Mouse (Mus musculus) adrenal gland, postnatal 25 days (tissue): ENCODE measurements around the gene Bmf. TPM values are rescaled to one million over a fixed set of nuclear protein-coding genes. Genes with fewer than 3 reads are reported as not detected.

ENCODE experiments used
- DNase-seq: peaks from one replicate; pipeline ENCODE4 v3.0.0; 2021; ENCODE audit warnings: mixed read lengths
- total RNA-seq: library from RNA; stranded (reverse); gene quantifications from 2 replicates; pipeline ENCODE4 v1.2.3, GENCODE M21; 2021

Bmf gene
- total RNA-seq, 1 experiment from 2014 or later: 24.0 TPM

DNA sequence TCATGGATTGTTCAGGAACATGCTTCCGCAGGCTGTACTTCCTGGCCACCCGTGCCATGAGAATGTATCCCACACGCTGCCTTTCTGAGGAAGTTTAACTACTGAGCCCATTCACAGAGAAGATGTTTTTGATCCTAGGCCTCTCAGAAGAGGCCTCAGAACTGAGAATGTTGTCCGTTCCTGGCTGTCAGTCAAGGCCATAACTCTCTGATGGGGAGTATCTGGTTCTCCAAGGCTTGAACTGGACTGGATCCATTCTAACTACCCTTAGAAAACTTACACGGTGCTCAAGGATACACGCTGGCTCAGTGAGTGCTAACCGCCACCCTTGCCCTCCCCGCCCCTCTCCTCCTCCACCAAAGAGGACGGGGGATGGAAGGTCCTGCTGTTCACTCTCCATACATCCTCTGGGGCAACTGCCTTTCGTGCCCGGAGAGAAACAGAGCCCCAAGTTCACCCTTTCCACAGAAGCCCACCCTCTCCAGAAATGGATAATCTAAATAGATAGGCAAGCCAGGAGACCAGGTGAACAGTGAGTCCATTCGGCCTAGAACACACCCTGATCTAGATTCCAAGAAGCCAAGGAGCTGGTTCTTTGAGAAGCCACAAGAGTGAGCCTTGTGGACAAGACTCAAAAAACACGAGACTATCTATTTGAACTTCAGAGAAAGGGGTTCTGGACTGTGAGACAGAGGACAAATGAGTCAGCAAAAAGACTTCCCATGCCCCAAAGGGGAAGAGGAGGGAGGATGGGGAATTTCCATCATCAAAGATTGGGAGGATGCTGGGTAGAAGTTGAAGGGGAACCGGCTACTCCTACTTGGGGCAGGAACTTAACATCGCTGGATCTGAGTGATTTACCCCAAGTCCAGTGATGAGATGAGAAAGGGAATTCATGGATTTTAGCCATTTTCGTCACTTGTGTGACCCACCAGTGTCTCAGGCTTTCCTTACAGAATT is 36.8 kb downstream of the Bmf start:
- no peak for DNase-seq

GRCm38 (mm10) chr2:118511779-118512417 is 37.6 kb downstream of the Bmf start:
- no peak for DNase-seq

- DNase-seq: peak; percentile 96
These were observed 38.8 kb downstream of the Bmf start for GRCm38 (mm10) chr2:118510447-118511310.

DNA sequence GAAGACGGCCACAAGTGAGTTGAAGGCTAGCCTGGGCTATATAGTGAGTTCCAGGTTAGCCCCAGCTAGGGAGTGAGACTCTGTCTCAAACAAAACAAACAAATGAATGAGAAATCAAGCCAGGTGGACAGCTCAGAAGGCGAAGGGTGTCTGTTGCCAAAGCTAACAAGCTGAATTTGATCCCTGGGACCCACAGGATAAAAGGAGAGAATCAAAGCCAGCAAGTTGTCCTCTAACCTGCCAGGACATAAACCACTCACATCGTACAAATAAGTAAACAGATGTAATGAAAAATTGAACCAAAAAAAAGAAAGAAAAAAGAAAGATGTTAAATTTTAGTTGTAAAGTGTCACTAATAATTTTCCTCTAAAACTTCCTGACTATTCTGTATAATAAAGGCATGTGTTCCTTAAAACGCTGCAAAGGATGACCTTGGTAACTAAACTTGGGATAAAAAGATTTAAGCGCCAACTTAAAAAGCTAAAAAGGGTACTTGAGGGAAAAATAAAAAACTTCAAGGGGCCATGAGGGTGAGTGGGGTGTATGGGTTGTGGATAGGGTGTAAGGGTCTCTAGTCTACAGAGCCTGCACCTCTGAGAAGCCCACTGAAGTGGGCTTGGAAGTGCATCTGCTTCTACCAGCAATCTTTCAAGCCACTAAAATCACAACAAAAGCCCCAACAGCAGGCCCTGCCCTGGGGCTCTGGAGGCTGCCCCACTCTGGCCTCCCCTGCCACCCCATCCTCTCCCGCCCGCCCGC is 39.6 kb downstream of the Bmf start:
- no peak for DNase-seq

- DNase-seq: no peak
These were observed 42.4 kb downstream of the Bmf start for GRCm38 (mm10) chr2:118507126-118507525.

DNA sequence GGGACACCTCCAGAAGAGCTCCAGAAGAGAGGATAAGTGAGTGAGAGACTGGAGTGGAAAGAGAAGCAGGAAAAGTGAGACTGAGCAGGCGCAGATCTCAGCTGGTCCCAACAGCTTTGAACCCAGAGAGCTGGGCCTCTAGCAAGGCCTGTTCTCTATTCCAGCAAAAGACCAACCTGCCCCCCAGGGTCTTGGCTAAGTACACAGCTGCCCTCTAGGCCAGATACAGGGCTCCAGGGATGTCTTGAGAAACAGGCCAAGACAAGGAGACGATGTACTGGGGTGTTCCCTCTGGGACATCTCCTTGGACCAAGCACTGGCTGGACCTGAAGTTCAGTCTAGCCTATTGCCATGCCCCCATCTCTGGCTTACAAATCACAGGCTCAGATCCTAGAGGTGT is 49.3 kb downstream of the Bmf start:
- no peak for DNase-seq

GRCm38 (mm10) chr2:118499135-118499961 is 50.1 kb downstream of the Bmf start:
- peak; percentile 23 for DNase-seq

DNA sequence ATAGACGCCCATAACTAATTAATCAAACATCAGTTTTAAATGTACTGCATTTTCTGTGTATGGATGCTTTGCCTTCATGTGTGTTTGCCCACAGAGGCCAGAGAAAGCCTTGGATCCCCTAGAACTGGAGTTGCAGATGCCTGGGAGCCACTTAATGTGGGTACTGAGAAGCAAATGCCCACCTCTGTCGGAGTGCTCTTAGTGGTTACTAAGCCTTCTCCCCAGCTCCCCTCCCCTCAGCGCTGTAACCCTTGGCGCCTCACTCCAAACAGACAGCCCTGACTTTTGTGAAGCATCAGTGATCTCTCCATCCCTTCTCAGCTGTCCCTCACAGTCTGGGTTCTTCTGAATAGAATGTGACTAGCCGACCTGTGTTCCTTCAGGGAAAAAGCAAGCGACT is 51.0 kb downstream of the Bmf start:
- no peak for DNase-seq

- no peak for DNase-seq
These were observed 51.6 kb downstream of the Bmf start for GRCm38 (mm10) chr2:118497890-118498289.

- DNase-seq: no peak
These were observed 54.5 kb downstream of the Bmf start for GRCm38 (mm10) chr2:118495024-118495423.

DNA sequence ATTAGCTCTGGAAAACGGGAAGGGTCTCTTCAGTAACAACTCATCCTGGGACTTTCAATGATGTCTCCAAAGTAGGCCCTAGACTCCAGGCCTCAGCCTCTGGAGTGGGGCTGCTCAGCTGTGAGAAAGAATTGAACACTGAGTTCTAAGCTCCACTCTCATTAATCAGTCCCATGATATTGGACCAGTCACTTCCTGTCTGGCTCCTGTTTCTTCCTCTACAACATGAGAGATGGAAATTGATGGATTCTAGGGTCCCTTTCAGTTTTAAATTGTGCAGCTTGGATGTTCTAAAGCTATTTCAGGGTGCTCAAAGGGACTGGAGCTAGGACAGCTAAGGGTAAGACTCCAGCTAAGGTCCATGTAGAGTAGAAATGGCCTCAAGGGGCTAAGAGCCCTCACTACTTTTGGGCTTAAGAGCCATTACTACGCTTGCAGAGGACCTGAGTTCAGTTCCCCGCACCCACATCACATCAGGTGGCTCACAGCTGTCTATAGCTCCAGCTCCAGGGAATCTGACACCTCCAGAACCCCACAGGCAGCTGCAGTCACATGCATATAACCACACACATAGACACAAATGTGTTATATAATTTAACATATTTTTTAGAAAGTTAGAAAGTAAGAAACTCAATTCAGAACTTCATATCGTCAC is 57.6 kb downstream of the Bmf start:
- DNase-seq: no peak

GRCm38 (mm10) chr2:118491281-118491731 is 58.2 kb downstream of the Bmf start:
- DNase-seq: peak; percentile 30

DNA sequence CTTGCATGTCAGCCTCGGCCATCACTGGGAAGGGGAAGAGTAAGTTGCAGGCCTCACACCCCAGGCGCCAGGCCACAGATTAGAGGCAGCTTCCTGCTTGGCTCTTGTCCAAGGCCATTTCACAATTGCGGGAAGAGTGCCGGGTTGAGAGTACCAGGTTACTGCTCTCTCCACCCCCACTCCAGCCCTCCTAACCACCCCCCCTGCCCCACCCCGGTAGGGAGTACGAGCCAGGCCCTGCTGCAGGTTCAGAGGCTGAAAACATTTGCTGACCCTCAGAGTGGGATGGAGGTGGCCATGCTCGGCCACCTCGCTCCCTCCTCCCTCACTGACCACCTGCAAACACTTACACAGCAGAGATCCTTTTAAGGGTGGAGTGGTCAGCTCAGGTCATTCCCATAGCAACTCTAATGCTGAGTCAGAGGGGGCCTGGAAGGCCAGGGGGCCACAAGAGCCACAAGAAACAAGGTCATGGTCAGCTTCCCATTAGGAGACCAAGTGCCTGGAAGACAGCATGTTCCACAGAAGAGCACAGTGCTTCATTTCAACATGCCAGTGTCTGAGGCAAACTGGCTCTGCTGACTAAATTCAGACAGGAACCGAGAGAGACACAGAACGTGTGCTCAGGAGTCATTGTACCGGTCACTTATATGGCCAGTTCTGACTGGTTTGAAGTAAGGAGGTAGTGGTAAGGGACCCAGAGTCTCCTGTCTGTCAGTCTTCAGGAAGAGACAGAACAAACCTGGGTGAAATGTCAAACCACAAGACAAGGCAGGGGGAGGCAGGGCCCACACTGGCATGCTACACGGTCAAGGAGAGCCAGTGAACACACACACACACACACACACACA is 59.0 kb downstream of the Bmf start:
- DNase-seq: peak; percentile 68

DNA sequence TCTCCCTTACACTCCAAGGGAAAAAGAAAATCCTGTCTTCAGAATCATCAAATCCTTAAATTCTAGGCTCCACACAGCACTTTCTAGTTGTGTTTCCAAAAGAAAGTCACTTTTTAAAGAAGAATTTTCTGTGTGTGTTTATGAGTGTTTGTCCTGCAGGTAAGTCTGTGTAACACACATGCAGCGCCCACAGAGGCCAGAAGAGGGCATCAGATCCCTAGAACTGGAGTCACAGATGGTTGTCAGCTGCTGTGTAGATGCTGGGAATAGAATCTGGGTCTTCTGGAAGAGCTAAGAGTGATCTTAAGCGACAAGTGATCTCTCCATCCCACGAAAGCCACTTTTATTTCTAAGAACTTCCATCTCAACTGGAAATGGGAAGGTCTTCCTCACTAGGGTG is 61.7 kb downstream of the Bmf start:
- DNase-seq: peak; percentile 33

- peak; percentile 85 for DNase-seq
These were observed 62.6 kb downstream of the Bmf start for GRCm38 (mm10) chr2:118486933-118487332.

GRCm38 (mm10) chr2:118485415-118485814 is 64.1 kb downstream of the Bmf start:
- DNase-seq: no peak

GRCm38 (mm10) chr2:118484386-118484898 is 65.0 kb downstream of the Bmf start:
- DNase-seq: no peak

GRCm38 (mm10) chr2:118483032-118483431 is 66.5 kb downstream of the Bmf start:
- DNase-seq: no peak

GRCm38 (mm10) chr2:118480886-118481285 is 68.6 kb downstream of the Bmf start:
- DNase-seq: no peak
